Mouse (Mus musculus): Measurements from ENCODE around the gene Katnb1.
A peak's percentile ranks its signal among the peaks of the same experiment; 100 is the strongest.

Katnb1 gene

DNA sequence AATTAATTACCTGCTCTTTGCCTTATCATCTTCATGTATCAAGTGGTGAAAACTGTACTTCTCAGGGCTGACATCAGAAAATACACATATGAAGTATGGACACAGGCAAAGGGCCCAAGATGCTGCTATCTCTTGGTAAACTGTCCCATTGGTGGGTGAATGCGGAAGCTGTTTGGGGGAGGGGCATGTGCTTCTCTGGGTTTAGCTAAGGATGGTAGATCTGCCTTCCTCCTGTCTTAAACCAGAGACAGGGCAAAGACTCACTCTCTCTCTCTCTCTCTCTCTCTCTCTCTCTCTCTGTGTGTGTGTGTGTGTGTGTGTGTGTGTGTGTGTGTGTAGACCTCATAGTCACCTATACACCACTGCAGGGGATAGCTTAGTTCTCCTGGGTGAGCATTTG lies 60.0 kb downstream of the Katnb1 start:
- no peak for DNase-seq (ENCODE audit: low spot score)

DNA sequence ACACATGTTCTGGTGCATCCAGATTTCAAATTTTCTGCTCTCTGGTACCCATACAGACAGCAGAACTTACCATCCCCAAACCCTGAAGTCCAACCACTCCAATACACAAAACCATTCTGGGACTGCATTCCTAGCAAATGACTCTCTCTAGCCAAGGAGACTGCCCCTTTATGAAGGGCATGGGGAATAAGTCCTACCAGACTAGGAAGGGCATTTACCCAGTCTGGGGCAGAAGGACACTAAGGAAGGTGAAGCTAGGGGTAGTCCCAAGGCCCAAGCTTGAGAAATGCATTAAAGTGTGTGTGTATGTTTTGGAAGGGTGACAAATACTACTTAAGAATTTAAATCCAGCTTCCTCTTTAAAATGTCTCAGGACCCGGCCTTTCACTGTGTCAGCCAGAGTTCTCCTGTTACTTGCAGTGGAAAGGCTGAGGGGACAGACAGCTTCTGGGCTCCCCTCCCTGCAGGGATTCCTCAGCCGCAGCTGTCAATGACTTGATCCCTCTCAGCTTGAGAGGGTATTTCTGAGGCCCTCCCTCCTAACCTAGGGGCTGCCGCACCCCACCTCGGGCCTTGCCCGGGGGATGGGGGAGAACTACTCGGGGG lies 60.6 kb downstream of the Katnb1 start:
- no peak for DNase-seq (ENCODE audit: low spot score)

- peak; percentile 83 for DNase-seq (ENCODE audit: low spot score)
These were observed 61.3 kb downstream of the Katnb1 start for GRCm38 (mm10) chr8:95142075-95142831.

DNA sequence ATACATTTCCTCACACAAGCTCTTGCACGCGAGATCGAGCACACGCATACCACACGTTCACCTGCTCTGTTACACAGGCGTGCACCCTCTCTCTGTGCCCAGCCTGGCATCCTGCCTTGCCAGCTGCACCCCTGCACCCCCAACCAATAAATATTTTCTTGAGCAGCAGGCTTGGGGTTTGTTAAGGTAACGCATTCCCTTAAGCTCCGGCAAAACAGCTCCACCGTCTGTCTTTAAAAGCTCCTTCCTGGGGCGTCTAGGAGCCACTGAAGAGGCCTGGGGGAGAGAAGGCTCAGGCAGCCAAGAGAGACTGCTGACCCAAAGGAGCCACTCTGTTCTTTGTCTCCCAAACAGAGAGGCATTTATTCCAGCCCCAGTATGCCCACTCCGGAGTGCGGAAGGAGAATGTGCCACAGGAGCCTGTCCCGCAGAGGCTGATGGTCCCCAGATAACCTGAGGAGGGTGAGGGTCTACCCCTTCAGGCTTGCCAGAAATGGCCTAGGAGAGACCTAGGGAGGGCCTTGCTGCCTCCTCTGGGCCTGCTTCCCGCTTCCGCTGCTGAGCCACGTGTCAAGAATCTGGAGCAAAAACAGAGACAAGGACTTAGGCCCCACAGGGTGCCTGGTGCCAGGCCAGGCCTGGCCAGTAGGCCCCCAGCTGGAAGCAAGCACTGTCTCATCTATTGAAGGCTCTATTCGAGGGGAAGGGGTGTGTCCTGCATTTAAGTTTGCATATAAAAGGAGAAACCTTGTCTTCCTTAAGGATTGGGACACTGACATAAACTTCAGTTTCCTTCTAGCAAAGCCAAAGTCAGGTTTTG lies 62.2 kb downstream of the Katnb1 start:
- peak; percentile 66 for DNase-seq (ENCODE audit: low spot score)

DNA sequence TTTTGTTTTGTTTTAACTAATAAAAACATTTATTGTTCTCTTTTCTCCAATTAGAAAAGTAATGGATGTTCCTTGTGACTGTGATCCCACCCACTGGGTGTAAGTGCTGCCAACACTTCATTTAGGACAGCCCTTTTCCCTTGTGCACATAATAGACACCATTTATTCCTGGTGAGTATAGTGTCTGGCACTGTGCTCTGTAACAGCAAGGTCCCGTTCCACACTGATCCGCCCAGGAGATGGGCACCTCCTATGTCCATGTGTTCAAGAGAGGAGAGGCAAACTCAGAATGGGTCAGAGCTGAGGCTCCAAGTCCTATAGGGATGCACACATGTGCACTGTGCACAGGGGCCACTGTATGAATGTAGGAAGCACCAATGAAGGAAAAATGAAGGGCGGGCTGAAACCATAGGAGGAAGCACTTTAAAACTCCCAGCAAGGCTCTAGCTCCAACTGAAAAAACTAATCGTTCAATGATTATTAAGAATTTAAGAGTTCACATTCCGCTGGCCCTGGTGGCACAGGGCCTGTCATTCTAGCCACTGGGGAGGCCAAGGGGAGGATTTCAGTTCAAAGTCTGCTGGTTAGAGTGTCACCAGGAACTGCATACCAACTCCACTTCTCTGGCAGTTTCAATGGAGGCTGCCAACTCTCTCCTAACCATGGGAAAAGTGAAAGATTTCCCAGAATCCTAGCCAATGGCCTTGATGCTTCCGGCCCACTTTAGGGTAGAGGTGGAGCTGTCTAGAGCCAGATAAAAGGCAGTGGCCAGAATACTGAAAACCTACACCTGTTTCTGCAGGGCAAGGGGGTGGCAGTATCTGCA lies 63.0 kb downstream of the Katnb1 start:
- no peak for DNase-seq (ENCODE audit: low spot score)

GRCm38 (mm10) chr8:95144631-95145015 lies 63.6 kb downstream of the Katnb1 start:
- DNase-seq (ENCODE audit: low spot score): peak; percentile 77

DNA sequence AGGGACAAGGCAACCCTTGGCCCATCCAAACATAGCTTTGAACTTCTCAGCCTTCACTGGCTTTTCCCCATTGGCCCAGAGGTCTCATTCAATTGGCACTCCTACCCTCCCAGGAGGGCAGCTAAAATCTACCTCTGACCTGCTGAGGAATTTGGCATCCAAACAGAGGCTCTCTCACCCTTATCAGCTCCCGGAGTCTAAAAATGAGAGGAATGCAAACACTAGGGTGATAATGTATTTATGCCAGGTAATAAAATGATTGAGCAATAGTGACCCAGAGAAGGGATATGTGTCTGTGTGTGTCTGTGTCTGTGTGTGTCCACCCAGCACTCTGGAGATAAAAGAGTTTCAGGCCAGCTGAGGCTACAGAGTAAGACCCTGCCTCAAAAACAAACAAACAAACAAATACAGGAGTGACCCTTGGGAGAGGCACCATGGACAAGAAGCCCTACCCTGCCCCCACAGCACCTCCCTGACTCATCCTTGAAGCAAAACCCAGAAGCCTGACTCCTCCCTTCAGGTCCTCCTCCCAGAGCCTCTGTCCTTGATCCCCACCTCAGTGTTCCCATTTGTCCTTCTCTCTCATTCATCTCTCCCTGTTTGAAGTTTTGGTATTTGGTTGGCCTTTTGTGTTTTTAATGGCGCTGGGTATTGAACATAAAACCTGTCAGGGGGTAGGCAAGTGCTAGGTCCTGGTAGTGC lies 65.2 kb downstream of the Katnb1 start:
- DNase-seq (ENCODE audit: low spot score): peak; percentile 67

DNA sequence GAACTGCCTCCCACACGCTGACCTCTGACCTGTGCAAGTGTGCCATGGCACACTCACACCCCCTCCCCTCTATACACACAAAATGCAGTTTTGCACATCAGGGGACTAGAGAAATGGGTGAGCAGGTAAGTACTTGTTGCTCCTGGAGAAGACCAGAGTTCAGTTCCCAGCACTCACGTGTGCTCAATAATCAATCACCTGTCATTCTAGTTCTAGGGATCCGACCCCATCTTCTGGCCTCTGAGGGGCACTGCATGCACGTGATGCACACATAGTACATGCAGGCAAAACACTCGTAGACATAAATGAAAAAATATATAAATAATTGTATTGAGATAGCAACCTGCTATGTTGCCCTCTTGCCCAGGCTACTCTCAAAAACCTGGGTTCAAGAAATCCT lies 65.9 kb downstream of the Katnb1 start:
- no peak for DNase-seq (ENCODE audit: low spot score)

GRCm38 (mm10) chr8:95149426-95149825 lies 68.4 kb downstream of the Katnb1 start:
- DNase-seq (ENCODE audit: low spot score): peak; percentile 43

- DNase-seq (ENCODE audit: low spot score): no peak
These were observed 69.6 kb downstream of the Katnb1 start for GRCm38 (mm10) chr8:95150608-95151007.

Measured in yolk sac, embryonic 10.5 days (tissue).